Mouse (Mus musculus) ES-CJ7 (cell line): ENCODE measurements around the gene Glcci1.

Experiments used
- DNase-seq: peaks from one replicate; pipeline ENCODE4 v3.0.0; 2011; ENCODE audit warnings: low read depth, low spot score

The Glcci1 gene

DNA sequence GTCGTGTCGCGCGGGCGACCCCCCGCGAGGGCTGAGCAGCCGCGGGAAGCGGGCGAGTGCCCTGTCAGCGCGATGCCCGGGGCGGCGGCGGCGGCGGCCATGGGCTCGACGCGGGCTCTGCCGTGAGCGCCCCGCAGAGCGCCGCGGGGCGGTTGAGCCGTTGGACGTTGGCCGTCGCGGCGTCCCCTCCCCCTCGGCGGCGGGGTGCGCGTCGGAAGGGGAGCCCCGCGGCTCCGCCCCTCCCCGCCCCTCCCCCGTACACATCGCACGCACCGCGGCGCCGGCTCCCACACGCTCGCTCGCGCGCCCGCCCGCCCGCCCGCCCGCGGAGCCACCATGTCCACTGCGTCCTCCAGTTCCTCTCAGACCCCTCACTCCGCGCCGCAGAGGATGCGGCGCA, at the start of gene Glcci1:
Gene Glcci1, plus strand, starts transcription at position 50 of the 400 bp plus-strand sequence.
- peak; percentile 32 for DNase-seq

DNA sequence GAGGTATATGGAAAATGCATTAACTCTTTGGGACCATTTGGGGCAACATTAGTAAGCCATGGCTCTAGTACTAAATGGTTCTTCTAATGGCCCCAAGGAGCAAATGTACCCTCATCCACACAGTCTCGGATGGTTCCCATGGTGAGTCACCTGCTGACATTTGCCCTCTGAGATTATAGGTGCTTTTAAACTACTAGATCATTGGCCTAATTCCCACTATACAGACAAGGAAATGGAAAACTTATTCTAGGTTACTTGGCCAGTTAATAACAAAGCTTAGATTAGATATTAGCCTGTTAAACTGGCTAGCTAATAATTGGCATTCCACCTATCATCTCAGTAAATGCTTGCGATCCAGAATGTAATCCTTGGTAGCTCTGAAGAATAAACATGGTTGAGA, 47.0 kb upstream of the Glcci1 start:
- no peak for DNase-seq

DNA sequence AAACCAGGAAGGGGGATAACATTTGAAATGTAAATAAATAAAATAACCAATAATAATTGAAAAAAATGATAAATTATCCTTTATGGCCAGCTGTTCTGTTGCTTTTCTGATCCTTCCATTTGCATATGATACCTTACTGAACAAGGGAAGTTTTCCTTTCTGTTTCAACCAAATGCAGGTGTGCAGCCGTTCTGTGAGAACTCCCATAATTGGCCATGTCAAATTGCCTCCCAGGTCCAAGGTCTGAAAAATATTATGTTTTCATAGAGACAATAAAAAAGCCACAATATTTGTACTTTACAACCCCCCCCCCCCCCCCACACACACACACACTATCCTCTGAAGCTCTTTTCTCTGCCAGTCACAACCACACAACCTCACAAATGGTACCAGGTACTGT, 44.0 kb upstream of the Glcci1 start:
- DNase-seq: no peak

DNA sequence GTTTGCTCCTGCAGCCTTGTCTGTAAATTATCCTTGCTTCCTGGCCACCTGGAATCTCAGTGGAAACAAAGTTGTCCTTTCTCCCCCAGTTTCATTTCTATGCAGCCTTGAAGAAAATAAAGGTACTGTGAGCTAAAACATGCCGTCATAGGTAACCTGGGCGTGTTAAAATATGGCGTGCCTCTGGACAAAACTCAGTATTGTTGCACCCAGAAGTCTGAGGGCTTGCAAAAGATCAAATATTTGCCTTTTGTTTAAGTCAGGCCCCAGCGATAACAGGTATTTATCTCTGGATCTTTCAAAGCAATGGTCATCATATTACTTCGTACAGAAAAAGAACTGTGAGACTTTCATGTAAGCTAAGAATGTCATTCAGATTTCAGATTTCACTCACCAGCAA, 43.4 kb upstream of the Glcci1 start:
- no peak for DNase-seq

DNA sequence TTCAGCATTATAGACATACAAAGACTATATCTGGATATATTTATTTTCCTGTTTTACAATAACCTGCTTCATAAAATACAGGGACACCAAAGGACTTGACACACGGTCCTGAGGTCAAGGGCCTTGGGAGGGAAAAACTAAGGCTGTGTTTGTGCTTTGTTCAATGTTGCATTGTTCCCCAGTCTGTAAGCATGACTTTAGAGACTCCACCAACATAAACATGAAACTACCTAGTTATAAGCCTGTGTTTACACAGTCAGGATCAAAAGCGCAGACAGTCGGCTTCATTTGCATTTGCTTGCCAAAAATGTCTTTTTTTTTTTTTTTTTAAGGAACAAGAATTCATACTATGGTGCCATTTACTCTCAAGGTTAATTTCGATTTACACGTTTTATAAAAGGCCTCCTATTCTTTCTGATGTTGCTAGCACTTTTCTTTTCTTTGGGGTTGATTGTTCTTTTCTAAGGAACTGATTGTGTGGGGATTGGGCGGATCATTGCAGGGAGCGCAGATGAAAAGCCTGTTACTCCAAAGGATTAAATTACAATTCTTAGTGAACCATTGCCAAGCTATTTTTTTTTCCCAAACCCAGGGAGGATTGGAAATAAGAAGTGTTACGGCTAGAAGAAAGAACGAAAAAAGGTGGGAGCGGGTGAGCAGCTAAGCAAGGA, 41.6 kb upstream of the Glcci1 start:
- no peak for DNase-seq

DNA sequence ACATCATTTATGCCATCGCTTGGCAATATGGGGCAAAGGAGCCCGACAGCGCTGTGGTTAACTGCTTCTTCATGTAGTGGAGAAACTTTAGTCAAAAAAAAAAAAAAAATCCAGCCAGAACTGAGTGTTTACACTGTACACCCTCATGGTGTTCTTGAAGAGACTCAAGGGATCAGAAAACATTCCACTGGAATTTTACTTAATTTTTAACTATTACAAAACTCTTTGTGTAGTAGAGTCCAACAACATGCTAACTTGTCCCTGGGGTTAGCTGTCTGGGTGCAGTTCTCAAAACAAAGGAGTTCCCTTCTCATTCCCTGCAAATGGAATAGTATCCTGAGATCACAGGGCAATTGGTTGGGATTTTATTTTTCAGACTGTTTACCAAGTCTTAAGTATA, 39.5 kb upstream of the Glcci1 start:
- DNase-seq: no peak

DNA sequence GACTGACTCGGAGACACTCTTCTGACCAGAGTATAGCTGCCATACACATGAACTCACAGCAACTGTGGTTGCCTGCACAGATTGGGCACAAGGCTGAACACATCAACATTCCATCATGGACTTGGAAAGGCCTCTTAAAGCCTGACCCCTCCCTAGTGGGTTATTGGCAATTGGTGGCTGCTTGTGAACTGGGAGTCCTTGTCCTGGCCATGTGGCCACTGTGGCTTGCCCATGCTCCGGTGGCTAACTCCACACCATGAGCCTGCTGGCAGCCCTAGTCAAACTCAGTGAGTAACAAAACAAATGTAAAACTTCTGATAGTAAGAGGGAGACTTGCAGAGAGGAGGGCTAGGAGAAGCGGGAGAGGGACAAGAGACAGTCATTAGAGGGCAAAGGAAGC, 37.3 kb upstream of the Glcci1 start:
- DNase-seq: no peak

DNA sequence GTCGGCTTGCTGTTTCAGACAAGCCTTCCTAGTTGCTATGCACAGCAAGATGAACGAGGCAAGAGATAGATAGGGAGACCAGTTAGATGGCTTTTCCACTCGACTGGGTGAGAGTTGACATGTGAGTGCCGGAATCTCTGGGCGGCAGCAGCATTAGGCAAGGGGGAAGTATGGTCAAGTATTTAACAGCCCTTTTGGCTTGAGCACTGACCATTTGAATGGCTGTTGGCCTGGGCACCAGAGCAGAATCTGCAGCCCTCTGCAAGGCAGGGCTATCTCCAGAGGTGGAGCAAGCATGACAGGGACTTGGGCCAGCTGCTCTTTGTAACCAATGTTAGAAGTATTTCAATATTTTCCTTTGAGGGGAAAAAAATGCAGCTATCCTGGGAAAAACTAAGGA, 36.5 kb upstream of the Glcci1 start:
- no peak for DNase-seq

DNA sequence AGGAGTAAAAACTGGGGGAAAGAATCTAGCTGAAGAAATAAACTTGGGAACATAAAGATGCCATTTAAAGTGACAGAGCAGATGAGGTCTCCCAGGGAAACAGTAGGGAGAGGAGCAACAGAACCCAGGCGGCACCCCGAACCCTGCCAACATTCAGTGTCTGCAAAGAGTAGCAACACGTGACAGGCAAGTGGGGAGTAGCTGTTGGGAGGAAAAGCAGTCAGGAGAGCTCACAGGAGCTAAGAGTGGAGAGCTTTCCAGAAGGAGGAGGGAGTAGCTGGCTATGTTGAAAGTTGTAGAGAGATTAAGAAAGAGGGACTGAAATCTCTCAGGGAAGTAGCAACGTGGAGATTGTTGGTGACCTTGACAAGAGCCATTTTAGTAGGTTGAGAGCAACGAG, 35.9 kb upstream of the Glcci1 start:
- DNase-seq: no peak

DNA sequence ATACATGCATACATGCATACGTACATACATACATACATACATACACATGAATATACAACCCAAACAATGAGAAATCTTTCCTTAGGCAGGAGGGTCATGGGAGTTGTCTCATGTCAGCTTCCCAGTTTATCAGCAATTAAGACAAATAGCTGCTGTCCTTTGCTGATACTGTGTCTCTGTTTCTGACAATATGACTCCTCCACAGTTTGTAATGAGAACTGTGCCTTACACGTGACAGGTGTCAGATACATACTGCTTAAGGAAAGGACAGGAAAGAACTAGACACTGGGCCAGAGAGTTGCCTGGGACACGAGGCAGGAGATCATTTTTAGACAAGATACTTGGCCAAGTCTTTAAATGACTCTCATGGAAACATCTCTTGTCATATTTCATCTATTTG, 35.1 kb upstream of the Glcci1 start:
- DNase-seq: no peak

DNA sequence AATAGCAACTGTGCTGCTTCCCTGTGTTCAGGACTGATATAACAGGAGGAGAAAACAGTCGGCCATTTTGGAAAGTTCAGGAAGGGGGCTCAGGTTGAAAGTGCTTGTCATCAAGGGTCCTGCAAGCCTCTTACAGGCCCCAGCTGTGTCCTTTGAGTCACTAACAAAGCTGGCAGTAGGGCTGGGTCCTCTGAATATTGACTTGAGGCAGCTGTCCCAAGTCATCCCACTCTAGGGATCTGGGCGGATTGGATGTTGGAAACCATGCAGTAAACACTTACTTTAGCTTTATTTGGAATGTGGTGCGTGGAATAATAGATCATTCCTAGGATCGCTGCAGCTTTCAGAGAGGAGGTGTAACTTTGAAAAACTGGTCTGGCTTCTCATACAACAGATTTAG, 34.6 kb upstream of the Glcci1 start:
- DNase-seq: no peak

DNA sequence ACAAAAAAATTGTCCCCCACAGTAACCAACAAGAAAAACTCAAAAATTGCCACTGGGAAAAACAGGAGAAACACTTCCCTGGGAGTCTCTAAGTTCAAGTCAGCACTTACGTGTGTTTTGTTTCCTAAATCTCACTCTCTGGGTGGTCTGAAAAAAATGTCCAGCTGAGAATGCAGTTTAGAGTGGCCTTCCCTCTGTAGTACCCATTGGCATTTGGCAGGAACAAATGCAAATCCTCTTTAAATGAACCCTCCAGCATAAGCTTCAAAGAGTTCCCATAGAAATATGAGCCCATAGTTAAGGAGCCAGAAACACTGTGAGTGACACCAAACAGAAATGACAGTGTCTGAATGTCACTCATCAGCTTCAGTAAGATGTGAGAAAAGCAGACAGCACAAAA, 30.2 kb upstream of the Glcci1 start:
- DNase-seq: no peak

DNA sequence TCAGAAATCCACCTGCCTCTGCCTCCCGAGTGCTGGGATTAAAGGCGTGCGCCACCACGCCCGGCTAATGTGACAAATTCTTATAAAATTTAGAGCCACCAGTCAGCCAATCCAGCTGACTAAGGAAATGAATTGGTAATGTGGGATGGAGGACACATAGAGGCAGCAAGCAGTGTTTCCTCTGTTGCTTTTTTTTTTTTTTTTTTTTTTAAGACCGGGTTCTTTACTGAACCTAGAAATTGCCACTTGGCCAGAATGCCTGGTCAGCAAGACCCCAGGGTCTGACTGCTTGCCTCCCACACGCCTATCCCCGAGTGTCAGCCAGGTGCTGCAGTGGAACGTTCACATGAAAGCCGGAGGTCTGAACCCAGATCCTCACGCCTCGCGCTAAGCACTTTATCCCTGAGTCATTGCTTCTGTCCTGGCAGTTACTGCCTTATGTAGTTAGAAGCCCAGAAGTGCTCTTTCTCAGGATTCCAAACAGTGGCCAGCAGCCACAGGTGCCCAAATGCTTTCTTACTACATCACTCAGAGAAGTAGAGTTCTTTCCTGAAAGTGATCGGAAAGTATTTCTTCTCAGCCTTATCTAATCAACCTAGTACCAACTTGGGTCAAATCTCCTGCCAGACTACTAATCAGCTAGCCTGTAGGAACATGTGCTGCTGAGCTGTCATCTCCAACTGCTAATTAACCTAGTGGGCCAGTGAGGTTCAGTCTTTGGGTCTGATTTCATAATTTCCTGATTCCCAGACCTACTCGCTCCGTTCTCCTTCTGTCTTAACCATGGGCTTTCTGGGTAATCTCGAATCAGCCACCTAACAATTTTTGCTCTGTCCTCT, 24.7 kb upstream of the Glcci1 start:
- DNase-seq: no peak

DNA sequence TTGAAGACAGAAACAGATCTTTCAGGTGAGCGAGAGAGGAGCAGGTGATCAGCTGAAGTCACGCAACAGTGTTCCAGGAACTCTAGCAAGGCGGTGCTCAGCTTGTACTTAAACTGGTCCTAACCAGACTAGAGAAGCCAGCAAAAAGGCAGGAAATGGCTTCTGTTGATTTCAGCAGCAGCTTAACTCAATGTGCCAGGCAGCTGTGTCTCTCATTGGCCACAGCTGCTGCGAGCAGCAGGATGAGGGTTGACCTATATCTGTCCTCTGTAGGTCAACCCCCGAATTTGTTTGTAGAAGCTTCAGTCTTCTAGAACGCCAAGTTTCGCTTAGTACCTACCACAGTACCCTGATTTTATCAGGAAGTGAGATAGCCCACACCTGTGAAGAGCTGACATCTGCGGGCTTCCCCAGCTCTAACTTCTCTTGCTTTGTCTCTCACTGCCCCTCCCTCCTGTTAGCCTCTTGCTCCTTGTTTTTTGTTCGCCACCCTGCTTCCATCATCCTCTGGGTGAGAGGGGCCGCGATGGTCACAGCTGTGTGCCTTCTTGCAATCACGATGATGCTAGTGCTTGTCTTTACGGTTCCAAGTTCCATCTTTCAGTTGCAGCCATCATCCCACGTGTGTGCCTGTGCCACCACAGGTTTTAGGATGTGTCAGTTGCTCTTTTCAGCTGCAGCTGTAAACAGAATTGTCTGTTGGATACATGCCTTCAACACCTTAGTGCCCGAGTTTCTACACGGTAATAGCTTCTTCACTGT, 23.8 kb upstream of the Glcci1 start:
- peak; percentile 66 for DNase-seq

DNA sequence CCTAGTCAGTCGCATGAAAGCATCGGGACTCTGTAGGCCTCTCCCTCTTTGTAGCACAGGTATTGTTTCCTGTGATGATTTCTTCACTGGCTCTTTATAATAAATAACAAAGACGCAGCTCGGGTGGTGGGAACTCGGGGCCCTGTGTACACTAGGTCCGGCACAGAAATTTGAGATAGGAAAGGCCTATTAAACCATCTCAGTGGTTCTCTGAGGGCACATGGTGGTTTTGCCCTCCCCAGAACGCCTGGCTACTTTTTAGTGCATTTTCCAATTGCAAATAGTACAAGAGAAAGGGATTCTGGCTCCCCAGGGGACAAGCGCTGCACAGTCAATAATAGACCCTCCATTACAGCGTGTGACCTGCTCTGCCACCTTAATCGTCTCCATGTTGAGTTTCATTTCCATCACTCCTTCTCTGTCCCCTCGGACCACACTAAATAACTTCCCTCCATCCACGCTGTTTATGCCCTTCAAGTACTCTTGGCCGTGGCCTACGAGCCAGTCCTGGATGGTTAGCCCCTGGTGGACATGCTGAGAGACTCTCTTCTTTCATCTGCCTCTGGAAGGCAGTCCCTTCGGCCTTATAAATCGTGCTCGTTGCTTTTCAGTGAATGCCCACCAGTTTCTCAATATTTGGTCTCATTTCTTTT, 22.9 kb upstream of the Glcci1 start:
- no peak for DNase-seq

DNA sequence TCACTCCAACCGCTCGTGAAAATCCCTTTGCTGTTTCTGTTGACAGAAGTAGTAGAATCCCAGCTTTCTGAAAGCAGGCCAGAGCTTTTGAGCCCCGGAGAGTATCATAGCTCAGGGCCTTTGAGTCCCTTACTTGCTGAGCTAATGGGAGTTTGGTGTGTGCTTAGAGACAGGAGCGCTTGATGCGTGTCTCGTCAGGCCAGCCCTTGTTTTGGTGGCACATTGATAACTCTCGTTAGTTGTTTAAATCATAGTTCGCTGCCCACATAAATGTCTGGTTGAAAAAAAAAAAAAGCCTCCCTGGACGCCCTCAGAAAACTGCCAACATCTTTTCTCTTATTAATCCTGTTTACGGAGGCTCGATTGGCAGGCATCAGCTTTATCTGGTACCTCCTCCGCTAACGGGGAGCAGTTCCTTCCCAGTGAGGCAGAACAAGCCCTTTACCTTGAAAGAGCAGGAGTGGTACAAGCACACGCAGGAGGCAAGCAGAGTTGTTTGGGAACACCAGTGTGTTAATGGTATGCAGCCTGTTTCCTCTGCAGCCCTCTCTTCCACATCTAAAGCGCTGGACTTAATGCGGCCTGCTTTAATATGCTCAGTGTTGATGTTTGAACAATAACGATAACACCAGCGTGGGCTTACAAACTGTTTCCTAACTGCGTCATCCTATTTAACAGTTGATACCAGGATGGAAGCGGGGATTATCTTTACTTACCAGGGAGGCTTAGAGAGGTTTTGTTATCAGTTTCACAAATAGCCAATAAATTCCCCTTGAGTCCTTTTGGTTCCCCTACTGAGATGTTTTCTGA, 22.2 kb upstream of the Glcci1 start:
- no peak for DNase-seq

DNA sequence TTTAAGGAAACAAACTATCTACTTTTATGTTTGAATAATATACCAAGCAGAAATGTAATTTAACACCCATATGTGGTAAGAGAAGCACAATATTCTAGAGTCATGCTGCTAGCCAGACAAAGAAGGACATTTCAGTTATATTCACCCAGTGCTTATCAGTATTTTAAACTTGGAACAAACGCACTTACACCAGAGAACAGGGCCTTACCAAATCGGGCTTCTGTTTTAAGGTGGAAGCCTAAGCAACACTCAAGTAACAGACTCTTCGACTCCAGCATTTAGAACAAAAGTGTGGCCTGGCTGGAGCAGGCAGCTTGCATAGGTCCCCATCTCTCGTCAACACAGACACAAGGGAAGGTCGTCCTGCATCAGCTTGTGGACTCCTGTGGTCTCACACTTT, 21.2 kb upstream of the Glcci1 start:
- DNase-seq: no peak

DNA sequence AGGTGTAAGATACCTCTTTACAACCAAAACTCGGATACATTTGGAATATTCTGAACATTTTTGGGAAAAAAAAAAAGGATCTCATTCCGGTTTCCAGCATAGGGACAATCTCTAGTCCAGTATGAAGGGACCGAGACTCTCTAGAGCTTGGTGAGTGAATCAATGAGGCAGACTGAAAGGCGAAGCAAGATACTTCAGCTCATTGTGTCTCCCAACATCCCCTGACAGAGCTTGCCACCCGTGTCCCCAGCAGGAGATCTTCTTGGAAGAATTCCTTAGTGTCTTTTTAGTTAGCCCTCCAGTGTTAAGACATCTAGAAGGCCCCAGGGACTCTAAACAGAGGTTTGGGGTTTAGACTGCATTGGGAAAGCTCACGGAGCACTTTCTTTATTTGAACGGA, 20.1 kb upstream of the Glcci1 start:
- DNase-seq: no peak

DNA sequence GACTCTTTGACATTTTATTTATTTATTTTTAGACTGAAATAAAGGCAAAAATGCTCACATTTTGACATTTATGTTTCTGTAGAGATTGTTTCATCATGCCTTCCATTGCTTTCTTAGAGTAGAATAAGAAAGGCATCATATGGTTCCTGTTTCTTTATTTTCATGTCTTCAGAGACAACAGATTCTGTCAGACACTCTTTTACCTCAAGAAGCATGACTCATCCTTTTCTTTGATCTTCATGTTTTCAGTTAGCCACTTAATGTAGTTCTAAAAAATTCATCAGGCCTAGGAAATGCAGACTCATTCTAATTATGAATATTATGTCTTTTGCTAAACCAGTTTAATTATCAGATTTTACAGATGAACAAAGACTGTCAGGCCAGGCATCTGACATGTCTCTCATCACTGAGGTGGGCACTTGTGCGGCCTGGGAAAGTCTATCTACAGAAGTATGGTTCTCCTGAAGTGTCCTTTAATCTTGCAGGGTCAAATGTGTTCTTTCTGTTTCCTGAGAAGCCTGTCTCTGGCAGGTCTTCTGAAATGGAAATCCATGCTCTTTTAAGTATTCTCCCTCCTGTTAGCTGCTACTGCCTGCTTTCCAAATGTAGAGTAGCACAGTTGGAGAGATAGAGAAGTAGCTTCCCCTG, 19.3 kb upstream of the Glcci1 start:
- no peak for DNase-seq

DNA sequence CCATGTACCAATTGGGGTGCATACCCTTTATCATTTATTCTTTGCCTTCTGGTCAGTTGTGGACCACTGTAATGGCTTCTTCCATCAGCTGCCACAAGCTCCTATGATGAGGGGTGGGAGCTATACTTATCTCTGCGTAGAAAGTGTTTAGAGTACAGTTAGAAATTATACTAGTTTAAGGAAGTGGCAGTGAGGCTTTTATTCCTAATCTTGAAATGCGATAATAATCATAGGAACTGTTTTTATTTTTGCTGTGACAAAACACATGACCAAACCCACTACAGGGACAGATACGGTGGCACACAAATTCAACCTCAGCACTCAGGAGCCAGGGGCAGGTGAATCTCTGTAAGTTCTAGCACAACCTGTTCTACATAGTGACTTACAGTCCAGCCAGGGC, 17.2 kb upstream of the Glcci1 start:
- DNase-seq: no peak
